Mouse (Mus musculus) cerebellum, adult 9-11 months (tissue): ENCODE measurements around the gene Gm9803.
"Not testable (repeated sequence)": the region's sequence is repeated elsewhere in the genome, so short reads cannot be mapped to it uniquely, and the experiment has no call there.

ENCODE experiments used
- DNase-seq: peaks from one replicate; pipeline ENCODE4 v3.0.0; 2022

Gene Gm9803

GRCm38 (mm10) chr10:43523931-43524330 is at the start of gene Gm9803:
Gene Gm9803 (plus strand): TSS chr10:43524084.
- not testable (repeated sequence) for DNase-seq

DNA sequence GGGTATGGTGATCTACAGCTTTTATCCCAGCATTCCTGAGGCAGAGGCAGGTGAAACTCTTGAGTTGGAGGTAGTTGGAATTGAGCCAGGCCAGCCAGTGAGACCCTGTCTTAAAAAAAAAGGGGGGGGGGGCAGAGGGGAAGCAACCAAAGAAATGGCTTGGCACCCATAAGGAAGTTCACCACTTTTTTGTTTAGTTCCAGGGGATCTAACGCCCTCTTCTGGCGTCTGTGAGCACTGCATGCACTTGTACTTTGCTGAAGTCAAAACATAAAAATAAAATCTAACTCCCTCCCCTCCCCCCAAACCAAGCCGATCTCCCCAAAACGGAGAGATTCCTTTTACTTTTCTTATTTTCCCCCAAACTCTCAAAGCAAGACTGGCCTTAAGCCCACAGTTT is 48.5 kb upstream of the Gm9803 start:
- no peak for DNase-seq

DNA sequence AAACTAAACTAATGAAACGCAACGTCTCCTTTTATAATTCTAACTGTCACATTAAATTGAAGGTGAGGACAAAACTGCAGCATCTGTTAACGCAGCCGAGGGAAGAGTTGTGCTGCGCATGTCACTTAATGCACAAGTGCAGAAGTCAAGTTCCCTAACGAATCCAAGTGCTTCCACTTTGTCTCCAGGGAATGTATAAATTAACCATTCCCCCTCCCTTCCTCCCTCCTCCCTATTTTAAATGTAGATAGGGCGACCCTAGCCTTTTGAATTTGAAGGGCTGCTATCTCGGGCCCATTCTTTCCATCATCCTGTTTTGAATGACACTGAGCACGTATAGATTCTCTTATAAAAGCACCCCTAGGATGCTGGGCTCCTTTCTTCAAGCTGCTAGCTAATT is 46.4 kb upstream of the Gm9803 start:
- no peak for DNase-seq

- peak; percentile 41 for DNase-seq
These were observed 45.8 kb upstream of the Gm9803 start for GRCm38 (mm10) chr10:43477865-43478681.

DNA sequence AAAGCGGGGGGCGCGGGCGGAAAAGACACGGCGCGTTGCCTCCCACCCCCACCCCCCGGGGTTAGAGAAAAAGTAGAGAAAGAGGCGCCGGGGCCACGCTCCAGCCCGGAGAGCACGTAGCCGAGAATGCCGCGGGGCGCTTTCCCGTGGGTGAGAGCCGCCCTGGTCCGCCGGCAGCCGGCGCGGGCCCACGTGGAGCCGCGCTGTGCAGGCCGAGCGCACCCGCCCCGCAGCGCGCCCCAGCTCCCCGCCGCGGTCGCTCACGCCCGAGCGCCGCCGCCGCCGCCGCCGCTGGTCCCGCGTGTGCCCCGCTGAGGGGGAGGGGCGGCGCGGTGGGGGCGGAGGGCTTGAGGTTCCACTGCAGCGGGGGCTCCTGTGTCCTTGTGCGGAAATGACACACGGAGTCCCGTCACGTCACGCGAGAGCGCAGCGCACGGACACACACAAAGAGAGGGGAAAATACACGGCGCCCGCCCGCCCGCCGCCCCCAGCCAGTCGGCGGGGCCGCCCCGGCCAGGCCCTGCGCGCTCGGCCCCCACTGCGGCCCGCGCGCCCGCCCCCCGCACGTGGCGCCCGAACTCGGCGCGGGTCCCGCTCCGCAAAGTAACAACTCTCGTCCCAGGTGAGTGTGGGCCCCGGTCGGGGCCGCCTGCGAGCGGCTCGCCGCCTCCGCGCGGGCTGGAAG is 45.0 kb upstream of the Gm9803 start, which contains the start of gene Bend3:
Gene Bend3 (plus strand): TSS at position 81 of the 685 bp plus-strand sequence.
- peak; percentile 66 for DNase-seq

- DNase-seq: peak; percentile 74
These were observed 44.3 kb upstream of the Gm9803 start for GRCm38 (mm10) chr10:43479436-43480157.

DNA sequence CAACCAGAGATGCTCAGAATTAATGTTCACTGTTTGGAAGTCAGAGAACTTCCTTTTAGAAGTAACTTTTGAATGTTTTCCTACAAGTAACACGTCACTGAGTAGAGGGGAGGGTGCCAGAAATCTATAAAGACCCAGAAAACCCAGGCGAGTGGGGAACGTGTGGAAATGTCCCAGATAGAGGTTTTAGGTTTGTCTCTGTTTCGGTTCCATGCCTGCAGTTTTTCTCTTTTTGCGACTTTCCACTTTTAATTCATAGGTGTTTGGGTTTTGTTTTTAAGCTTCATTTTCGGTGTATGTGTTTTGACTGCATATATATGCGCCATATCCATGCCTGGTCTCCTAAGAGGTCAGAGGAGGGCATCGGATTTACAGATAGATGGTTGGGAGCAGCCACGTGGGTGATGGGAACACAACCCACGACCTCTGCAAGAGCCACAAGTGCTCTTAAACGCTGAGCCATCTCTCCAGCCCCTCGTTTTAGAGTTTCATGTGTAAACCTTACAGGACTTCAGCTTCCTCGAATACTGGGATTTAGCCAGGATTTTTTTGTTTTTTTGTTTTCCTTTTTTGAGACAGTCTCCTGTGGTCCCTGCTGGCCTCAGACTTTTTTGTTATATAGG is 43.5 kb upstream of the Gm9803 start:
- no peak for DNase-seq

DNA sequence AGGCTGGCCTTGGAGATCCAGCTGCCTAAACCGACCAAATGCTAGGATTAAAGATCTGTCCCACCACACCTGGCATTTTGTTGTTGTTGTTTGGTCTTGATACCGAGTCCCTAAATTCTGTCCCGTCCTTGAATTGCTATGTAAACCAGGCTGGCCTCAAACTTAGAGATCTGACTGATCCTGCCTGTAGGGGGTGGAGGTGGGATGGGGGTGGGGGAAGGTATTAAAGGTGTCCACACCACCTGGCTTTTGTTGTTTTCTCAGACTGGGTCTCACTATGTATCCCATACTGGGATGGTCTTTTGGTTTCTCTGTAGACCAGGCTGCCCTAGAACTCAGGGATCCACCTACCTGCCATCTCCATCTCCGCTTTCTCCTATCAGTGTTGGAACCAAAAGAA is 42.7 kb upstream of the Gm9803 start:
- DNase-seq: no peak

DNA sequence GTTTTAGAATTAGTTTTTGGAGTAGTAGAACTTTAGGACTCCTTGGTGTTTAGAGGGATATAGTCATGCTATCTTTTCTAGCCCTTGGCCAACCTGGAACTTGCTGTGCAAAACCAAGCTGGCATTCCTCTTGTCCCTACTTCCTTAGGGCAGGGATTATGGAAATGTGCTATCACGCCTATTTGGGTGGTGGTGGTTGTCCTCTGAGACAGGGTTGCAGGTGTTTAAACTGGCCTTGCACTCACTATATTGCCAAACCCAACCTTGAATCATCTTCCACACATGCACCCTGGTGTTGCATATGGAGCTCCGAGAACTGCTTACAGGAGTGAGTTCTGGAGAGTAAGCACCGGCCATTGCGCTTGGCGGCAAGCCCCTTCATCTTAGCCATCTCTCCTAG is 41.9 kb upstream of the Gm9803 start:
- no peak for DNase-seq

DNA sequence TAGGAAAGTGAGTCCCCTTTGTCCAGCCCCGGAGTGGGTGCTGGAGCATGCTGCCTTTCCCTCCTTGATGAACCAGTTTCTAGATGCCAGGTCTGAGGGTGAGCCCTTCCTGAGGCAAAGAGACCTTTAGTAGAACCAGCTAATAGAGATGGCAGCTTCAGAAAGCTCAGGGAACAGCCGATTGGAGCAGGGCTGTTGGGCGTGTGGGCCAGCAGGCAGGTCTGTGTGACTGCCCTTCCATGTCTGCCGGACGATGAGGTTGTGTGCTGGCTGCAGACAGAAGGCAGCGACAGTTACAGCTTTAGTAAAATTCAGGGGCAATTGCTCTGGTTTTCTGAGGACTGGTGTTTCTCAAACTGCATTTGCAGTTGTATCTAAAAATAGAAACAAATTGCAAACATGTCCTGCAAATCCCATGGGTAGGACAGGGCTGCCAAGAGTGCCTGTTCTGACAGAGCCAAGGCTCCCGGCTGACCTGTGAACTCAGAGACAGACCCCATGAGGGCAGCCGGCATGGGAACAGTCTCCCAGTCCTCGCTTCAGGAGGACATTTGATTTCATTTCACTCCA is 40.4 kb upstream of the Gm9803 start:
- no peak for DNase-seq

DNA sequence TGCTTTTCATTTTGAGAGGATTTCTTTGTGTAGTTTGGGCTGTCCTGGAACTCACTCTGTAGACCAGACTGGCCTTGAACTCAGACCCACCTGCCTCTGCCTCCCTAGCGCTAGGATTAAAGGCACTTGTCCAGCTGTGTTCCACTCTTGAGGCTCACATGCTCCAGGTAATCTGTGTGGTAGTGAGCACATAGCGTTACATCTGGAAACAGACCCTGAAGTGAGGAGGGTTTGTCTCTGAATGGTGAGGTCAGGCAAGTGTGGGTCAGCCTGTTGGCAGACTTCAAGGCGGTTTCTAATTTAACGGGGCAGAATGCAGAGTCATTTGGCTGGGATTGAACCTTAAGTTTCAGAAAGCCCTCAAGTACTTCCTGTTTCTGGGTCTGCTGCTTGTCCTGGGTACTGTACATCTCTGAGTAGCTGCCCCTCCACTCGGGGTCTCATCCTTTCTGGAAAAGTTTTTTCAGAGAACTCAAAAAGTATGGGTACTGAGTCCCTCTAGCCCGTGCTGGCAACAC is 38.1 kb upstream of the Gm9803 start:
- DNase-seq: no peak

- DNase-seq: no peak
These were observed 36.4 kb upstream of the Gm9803 start for GRCm38 (mm10) chr10:43487441-43488010.

GRCm38 (mm10) chr10:43488258-43488657 is 35.6 kb upstream of the Gm9803 start:
- DNase-seq: no peak

DNA sequence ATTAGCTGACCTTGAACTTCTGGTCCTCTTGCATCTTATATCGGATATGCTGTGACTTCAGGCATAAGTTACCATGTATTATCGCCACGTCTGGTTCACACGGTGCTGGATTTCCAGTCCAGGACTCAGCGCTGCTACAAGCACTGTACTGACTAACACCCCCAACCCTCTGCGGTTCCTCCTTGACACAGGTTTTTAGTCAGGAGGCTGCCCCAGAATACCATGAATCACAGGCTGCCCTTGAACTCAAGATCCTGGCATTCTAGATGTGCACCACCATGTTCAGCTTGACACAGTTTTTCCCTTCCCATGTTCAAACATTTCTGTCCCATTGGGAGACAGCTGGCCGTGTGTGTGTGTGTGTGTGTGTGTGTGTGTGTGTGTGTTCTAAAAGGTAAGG is 34.7 kb upstream of the Gm9803 start:
- DNase-seq: no peak

DNA sequence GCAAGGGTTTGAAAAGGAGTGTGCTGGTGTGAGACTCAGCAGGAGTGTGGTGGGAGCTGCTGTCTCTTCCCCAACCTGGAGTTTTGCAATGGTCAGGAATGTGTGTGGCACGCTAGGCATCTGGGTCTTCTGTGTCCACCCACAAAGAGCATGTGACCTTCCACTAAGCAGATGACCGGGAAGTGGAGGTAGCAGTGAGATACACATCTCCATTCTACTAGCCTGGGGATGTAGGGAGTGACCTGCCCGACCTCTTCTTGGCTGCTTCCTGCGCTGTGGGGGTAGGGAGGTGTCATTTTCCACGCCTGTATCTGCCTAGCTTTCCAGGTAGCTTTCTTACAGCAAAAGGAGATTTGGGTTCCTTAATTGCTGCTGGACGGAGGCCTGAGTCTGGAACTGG is 34.3 kb upstream of the Gm9803 start:
- no peak for DNase-seq

GRCm38 (mm10) chr10:43490034-43490433 is 33.9 kb upstream of the Gm9803 start:
- no peak for DNase-seq

GRCm38 (mm10) chr10:43490846-43491245 is 33.0 kb upstream of the Gm9803 start:
- DNase-seq: no peak

GRCm38 (mm10) chr10:43502599-43502998 is 21.3 kb upstream of the Gm9803 start:
- DNase-seq: peak; percentile 69

GRCm38 (mm10) chr10:43504291-43504690 is 19.6 kb upstream of the Gm9803 start:
- no peak for DNase-seq

DNA sequence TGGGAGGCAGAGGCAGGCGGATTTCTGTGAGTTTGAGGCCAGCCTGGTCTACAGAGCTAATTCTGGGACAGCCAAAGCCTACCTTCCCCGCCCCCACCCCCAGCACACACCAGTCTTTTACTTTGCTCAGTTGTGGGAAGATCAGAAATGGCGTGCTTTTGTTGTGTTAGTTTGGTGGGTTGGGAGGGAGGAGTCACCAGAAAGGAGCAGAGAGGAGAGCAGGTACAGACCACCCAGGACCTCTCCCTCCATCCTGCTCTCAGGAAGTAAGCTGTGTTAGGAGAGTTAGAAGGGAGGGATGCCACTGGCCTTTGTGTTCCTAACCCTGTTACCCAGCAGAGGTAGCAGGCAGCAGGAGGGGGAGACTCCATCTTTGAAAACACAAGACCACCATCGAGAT is 16.8 kb upstream of the Gm9803 start:
- no peak for DNase-seq

DNA sequence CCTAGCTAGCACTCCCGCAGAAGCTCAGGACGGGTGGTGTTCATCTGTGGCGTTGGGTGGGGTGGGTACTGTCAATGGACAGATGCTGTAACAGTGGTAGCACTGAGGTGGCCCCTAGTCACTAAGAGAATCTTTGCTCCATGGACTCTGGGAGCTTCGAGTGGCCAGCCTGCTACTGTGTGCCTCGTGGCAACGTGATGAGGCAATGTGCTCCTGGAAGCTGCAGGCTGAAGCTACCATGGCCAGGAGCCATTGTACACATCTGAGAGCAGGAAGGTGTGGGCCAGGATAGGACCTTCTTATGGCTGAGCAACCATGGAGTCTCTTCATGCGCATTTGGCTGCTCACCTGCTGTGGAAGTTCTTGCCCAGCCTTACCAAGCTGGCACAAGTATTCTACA is 14.7 kb upstream of the Gm9803 start:
- no peak for DNase-seq

GRCm38 (mm10) chr10:43512976-43513375 is 10.9 kb upstream of the Gm9803 start:
- no peak for DNase-seq
